Mouse (Mus musculus): Measurements from ENCODE around the gene 1700008O03Rik. TPM values are rescaled to one million over a fixed set of nuclear protein-coding genes. Genes with fewer than 3 reads are reported as not detected.

Gene 1700008O03Rik
- polyA plus RNA-seq, 1 experiment, result 0.75 TPM

DNA sequence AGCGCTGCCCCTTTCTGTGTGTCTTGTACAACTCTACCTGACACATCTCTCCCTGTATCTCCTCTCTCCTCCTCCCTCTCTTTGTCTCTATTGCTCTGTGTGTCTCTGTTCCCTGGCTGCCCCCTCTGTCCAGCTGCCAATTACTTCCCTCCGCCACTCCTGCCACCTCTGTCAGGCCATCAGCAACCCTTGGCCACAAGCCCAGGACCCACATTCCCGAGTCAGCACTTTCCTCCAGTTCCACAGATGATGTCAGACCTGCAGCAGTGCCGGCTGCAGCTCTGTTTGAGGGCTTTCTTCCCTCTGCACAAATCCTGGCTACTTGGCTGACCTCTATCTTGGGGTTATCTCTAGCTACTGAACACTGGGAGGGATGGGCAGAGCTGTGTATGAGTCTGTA lies 7.3 kb downstream of the 1700008O03Rik start:
- WGBS, result 27% methylated on average over 4 of the region's 4 CpGs
- Histone ChIP-seq H3K27me3 (replicated peaks; ENCODE audit: control insufficient read depth, insufficient read depth, low read length) (no peaks in the 10 kb centered on the region), H3K4me1 (ENCODE audit: control insufficient read depth, insufficient read depth, low read length) (no peaks in the 10 kb centered on the region), H3K36me3 (ENCODE audit: control insufficient read depth, insufficient read depth, low read length) (no peaks in the 10 kb centered on the region), H3K4me3 (ENCODE audit: insufficient read depth, low read depth, low read length) (no peak overlapping the region), H3K27ac (ENCODE audit: insufficient read depth, low read depth, low read length) (no peak overlapping the region)
- TF ChIP-seq POLR2A (IDR thresholded peaks at IDR 0.05; ENCODE audit: low read depth, low read length), result no peak
- TF ChIP-seq CTCF (conservative IDR thresholded peaks at IDR 0.05; ENCODE audit: insufficient read depth, insufficient read length, low read depth, low read length), result no peak
- peak; percentile 83 for DNase-seq

DNA sequence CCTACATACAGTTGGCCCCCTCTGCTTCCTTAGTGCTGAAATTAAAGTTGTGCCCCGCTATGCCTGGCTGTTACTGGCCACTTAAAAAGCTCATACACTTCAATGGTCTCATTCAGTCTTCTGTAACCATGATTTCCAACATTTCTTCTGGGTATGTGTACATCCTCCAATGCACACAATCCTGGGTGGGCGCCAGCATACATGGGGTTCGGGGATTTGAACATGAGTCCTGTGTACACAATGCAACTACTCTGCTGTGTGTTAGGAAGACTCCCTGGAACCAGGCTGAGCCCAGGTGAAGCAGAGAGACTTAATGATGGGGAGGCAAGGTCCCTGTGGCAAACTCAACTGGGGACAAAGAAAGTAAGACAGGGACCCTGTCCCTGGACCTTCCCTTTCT lies 9.8 kb downstream of the 1700008O03Rik start:
- Histone ChIP-seq H3K27me3 (replicated peaks; ENCODE audit: control insufficient read depth, insufficient read depth, low read length) (no peaks in the 10 kb centered on the region), H3K36me3 (ENCODE audit: control insufficient read depth, insufficient read depth, low read length) (no peaks in the 10 kb centered on the region)
- WGBS, result 80% methylated on average over 3 of the region's 3 CpGs

DNA sequence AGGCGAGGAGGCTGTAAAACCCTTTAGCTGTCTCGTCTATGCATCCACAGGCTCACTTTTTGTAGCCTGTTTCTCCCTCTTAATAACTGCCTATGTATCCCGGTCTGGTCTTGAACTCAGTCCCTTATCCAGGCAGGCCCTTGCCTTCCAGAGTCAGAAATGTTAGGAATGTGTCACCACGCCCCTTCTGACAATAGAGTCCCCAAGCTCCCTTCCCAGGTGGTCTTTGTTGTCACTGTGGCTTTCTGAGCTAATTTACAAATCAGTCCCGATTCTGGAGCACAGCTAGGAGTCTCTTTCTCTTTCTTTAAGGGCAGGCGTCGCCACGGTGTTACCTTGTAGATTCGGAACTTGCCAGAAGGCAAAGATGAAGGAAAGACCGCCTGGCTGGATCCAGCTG lies 10.4 kb downstream of the 1700008O03Rik start:
- DNase-seq, result no peak
- TF ChIP-seq CTCF (conservative IDR thresholded peaks at IDR 0.05; ENCODE audit: insufficient read depth, insufficient read length, low read depth, low read length) (no peak), POLR2A (IDR thresholded peaks at IDR 0.05; ENCODE audit: low read depth, low read length) (no peak)
- Histone ChIP-seq H3K4me3 (ENCODE audit: insufficient read depth, low read depth, low read length) (no peak overlapping the region), H3K4me1 (ENCODE audit: control insufficient read depth, insufficient read depth, low read length) (no peaks in the 10 kb centered on the region), H3K27ac (ENCODE audit: insufficient read depth, low read depth, low read length) (no peak overlapping the region), H3K36me3 (ENCODE audit: control insufficient read depth, insufficient read depth, low read length) (no peaks in the 10 kb centered on the region), H3K27me3 (replicated peaks; ENCODE audit: control insufficient read depth, insufficient read depth, low read length) (no peaks in the 10 kb centered on the region)
- WGBS, result 22% methylated on average over 10 of the region's 10 CpGs

More for the DNA sequence above, 9.8 kb downstream of the 1700008O03Rik start:
- no peak for TF ChIP-seq POLR2A (IDR thresholded peaks at IDR 0.05; ENCODE audit: low read depth, low read length)
- no peak for TF ChIP-seq CTCF (conservative IDR thresholded peaks at IDR 0.05; ENCODE audit: insufficient read depth, insufficient read length, low read depth, low read length)
- H3K27ac ChIP-seq (ENCODE audit: insufficient read depth, low read depth, low read length), result no peak overlapping the region
- H3K4me1 ChIP-seq (ENCODE audit: control insufficient read depth, insufficient read depth, low read length), result no peaks in the 10 kb centered on the region
- DNase-seq, result no peak
- H3K4me3 ChIP-seq (ENCODE audit: insufficient read depth, low read depth, low read length), result no peak overlapping the region

DNA sequence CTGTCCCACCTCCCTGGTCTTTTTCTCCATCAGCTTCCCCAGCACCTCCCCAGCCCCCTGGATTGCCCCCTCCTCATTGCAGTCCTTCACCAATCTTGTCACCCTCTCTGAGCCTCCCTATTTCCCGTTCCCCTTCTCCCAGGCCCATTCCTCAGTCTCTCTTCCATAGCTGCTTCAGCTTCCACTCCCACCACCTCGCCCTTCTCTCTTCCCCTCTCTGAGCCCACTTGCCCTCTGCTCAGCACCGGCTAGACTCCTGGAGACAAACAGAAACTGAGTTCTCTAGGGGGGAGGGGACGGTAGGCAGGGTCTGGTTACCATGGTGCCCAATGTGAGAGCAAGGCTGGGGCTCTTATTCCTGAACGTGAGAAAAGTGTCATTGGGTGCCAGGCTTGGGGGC lies 10.9 kb downstream of the 1700008O03Rik start:
- TF ChIP-seq POLR2A (IDR thresholded peaks at IDR 0.05; ENCODE audit: low read depth, low read length), result no peak
- TF ChIP-seq CTCF (conservative IDR thresholded peaks at IDR 0.05; ENCODE audit: insufficient read depth, insufficient read length, low read depth, low read length), result no peak
- no peak for DNase-seq
- H3K36me3 ChIP-seq (ENCODE audit: control insufficient read depth, insufficient read depth, low read length), result no peaks in the 10 kb centered on the region
- peak overlapping the region; percentile 63 for H3K4me3 ChIP-seq (ENCODE audit: insufficient read depth, low read depth, low read length)
- no peak overlapping the region for H3K27ac ChIP-seq (ENCODE audit: insufficient read depth, low read depth, low read length)
- H3K27me3 ChIP-seq (replicated peaks; ENCODE audit: control insufficient read depth, insufficient read depth, low read length), result no peaks in the 10 kb centered on the region
- 14% methylated on average over 5 of the region's 5 CpGs for WGBS
- H3K4me1 ChIP-seq (ENCODE audit: control insufficient read depth, insufficient read depth, low read length), result no peaks in the 10 kb centered on the region

DNA sequence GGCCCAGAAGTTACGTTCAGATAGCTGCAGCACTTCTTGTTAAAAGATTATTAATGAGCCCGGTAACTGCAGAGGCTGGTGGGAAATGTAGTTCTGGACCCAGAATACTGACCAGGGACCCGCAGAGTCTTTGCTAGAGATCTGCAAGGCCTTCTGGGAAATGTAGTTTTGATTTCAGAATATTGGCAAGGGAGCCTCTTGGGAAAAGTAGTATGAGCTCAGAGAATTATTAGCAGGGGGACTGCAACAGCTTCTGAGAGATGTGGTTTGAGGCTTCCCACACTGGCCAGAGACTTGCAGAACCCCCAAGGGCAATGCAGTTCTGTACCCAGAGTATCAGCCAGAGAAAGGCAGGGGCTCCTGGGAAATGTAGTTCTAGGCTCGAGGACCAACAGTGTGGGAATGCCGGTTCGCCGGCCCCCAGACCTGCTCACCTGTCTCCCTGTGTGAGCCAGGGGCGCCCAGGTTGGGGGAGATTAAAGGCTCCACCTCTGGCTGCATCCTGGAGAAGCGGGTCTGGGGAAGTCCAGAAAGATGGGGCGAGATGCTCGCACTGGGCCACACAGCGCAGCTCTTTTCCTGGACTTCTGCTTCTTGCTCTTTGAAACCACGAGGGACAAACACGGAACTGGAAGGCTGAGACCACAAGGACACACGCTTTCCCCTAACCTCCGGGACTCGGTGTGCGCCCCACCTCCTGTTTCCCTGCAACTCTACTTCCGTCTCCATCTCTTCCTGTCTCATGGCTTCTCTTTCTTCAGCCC lies 11.5 kb downstream of the 1700008O03Rik start:
- under 1% methylated on average over 19 of the region's 19 CpGs for WGBS
- Histone ChIP-seq H3K4me3 (ENCODE audit: insufficient read depth, low read depth, low read length) (peak overlapping the region; percentile 63), H3K27ac (ENCODE audit: insufficient read depth, low read depth, low read length) (peak overlapping the region; percentile 65; the same call in 1 of the 2 replicates), H3K36me3 (ENCODE audit: control insufficient read depth, insufficient read depth, low read length) (no peaks in the 10 kb centered on the region), H3K4me1 (ENCODE audit: control insufficient read depth, insufficient read depth, low read length) (no peaks in the 10 kb centered on the region), H3K27me3 (replicated peaks; ENCODE audit: control insufficient read depth, insufficient read depth, low read length) (no peaks in the 10 kb centered on the region)
- TF ChIP-seq POLR2A (IDR thresholded peaks at IDR 0.05; ENCODE audit: low read depth, low read length) (no peak), CTCF (conservative IDR thresholded peaks at IDR 0.05; ENCODE audit: insufficient read depth, insufficient read length, low read depth, low read length) (no peak)
- peak; percentile 97 for DNase-seq

DNA sequence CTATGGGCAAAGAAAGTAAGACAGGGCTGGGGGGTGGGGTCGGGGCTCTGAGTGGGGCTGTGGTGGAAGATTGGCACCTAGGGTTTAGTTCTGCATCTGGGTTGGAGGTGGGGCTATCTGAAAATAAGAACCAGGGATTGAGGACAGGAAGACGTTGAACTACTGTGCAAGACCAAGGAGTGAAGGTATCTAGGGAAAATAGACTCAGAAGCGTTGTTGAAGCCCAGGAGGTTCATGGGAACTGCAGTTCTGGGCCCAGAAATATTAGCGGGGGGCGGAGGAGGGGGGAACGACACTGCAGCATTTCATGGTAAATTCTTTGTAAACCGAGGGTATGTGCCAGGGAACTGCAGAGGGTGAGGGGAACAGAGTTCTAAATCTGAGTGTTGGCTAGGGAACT lies 12.2 kb downstream of the 1700008O03Rik start:
- peak overlapping the region; percentile 36; the same call in 1 of the 2 replicates for H3K27ac ChIP-seq (ENCODE audit: insufficient read depth, low read depth, low read length)
- DNase-seq, result no peak
- H3K36me3 ChIP-seq (ENCODE audit: control insufficient read depth, insufficient read depth, low read length), result no peaks in the 10 kb centered on the region
- TF ChIP-seq POLR2A (IDR thresholded peaks at IDR 0.05; ENCODE audit: low read depth, low read length), result no peak
- no peak for TF ChIP-seq CTCF (conservative IDR thresholded peaks at IDR 0.05; ENCODE audit: insufficient read depth, insufficient read length, low read depth, low read length)
- no peaks in the 10 kb centered on the region for H3K4me1 ChIP-seq (ENCODE audit: control insufficient read depth, insufficient read depth, low read length)
- no peaks in the 10 kb centered on the region for H3K27me3 ChIP-seq (replicated peaks; ENCODE audit: control insufficient read depth, insufficient read depth, low read length)
- WGBS, result 13% methylated on average over 7 of the region's 7 CpGs
- H3K4me3 ChIP-seq (ENCODE audit: insufficient read depth, low read depth, low read length), result peak overlapping the region; percentile 51

DNA sequence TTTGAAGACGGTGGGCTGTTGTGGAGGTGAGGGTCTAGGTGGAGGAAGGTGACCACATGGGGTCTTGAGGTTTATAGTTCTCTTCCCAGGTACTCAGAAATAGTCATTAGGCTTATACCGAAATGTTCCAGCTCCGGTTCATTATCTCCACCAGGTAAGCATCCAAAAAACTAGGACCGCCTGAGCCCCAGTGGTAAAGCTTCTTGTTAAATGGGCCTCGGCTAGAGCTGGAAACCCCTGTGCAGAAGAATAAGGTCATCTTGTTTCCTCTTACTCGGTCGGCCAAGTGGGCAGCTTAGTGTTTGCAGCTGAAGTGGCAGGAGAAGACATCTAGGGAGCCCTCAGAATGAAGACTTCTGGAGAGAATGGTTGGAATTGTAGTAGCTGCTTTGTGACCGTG lies 12.9 kb downstream of the 1700008O03Rik start:
- H3K27ac ChIP-seq (ENCODE audit: insufficient read depth, low read depth, low read length), result no peak overlapping the region
- no peak for DNase-seq
- 92% methylated on average over 8 of the region's 8 CpGs for WGBS
- TF ChIP-seq CTCF (conservative IDR thresholded peaks at IDR 0.05; ENCODE audit: insufficient read depth, insufficient read length, low read depth, low read length) (no peak), POLR2A (IDR thresholded peaks at IDR 0.05; ENCODE audit: low read depth, low read length) (no peak)
- H3K36me3 ChIP-seq (ENCODE audit: control insufficient read depth, insufficient read depth, low read length), result no peaks in the 10 kb centered on the region
- no peaks in the 10 kb centered on the region for H3K27me3 ChIP-seq (replicated peaks; ENCODE audit: control insufficient read depth, insufficient read depth, low read length)
- H3K4me1 ChIP-seq (ENCODE audit: control insufficient read depth, insufficient read depth, low read length), result no peaks in the 10 kb centered on the region
- H3K4me3 ChIP-seq (ENCODE audit: insufficient read depth, low read depth, low read length), result no peak overlapping the region

Measured in kidney, adult 2 months (tissue).